Comparison of ENCODE assay signal across 13 mouse cellular contexts in the genomic region with DNA sequence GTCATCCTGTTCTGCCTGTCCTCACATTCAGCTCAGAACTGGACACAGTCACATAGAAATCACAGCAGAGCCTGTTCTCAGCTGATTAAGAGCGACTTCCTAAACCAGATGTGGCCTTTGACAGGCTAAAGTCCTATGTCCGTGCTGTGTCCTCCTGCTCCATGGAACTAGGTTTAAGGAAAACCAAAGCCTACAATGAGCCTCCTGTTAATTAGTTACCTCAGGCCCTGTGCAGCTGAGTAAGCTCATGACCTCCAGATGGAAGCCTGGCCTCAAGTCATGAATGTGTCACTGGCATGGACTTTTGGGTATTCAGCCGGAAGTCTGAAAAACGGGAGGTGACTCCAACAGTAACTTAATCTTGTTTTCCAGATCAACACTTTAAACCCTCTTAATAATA.
A peak's percentile ranks its signal among the peaks of the same experiment; 100 is the strongest.
DNase-seq lines count a peak whose midpoint lies in the region.
"Had no signal": no experiment of that assay in that cellular context is flagged by ENCODE, and none has a peak within 500 bp of the region (broad histone marks: within the 10 kb centered on the region; RNA-seq: fewer than 3 reads in every experiment).

No protein-coding gene starts in this region.

- peak; percentile 6 for DNase-seq in 3T3-L1 (ENCODE audit: low read depth, low spot score)
- DNase-seq in Muller cell, postnatal 12 days (ENCODE audit: inconsistent ontology term), result peak; percentile 24
- DNase-seq in kidney, adult 9 months, result peak; percentile 86
- peak; percentile 35 to 74 for DNase-seq in kidney, postnatal 25 days
- no peak for DNase-seq in spleen, adult 12 weeks (ENCODE audit: low spot score)
- DNase-seq in testis, postnatal 10 days (ENCODE audit: low spot score), result no peak
- DNase-seq in spleen, postnatal 36 days (ENCODE audit: low spot score in 2 of 2), result no peak
- DNase-seq: cerebellum, adult 2 months; cerebellum, postnatal 25 days; gastrocnemius, postnatal 36 days; heart, adult 2 months; heart, postnatal 14 days; thymus, adult 2 months had no signal

Comparison
In these comparisons a context has a peak if more than half of its experiments do, and no peak if none do; other contexts are left out.
1. DNase-seq: peak in 3T3-L1 (single experiment), Muller cell, postnatal 12 days (single experiment), kidney, adult 9 months (single experiment) and kidney, postnatal 25 days (2 of 2); none in spleen, adult 12 weeks (single experiment), testis, postnatal 10 days (single experiment) and spleen, postnatal 36 days (0 of 2).